Comparison of ENCODE assay signal across 20 mouse cellular contexts in the genomic region with DNA sequence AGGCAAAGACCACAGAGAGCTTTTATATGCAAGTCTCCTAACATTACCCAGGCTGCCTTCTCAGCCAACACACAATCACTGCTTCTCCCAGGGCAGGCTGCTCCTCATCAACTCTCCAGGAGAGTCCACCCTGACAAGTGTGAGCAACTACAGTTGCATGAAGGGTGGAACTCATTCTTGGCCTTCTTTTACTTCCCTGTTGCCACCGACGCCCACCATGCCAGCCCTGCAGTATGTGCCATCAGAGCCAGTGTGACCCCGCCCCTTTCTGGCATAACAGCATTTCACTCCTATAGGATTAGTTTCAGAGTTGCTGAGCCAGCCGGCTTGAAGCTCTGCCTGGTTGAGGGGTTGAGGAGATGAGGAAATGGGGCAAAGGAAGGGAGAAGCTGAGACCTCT.
"Had no signal": no experiment of that assay in that cellular context is flagged by ENCODE, and none has a peak within 500 bp of the region (broad histone marks: within the 10 kb centered on the region; RNA-seq: fewer than 3 reads in every experiment).

No protein-coding gene starts in this region.

- H3K27ac ChIP-seq: kidney, embryonic 15.5 days; limb, embryonic 12.5 days; liver, embryonic 12.5 days; liver, embryonic 15.5 days; stomach, embryonic 15.5 days had no signal

- H3K9ac ChIP-seq: kidney, embryonic 15.5 days; limb, embryonic 12.5 days; liver, embryonic 12.5 days; liver, embryonic 15.5 days; stomach, embryonic 15.5 days had no signal

- H3K4me2 ChIP-seq: kidney, embryonic 15.5 days; limb, embryonic 12.5 days; liver, embryonic 12.5 days; liver, embryonic 15.5 days; midbrain, embryonic 11.5 days; stomach, embryonic 15.5 days had no signal

- ATAC-seq: intestine, postnatal 0 days; liver, embryonic 12.5 days had no signal

- H3K27me3 ChIP-seq: kidney, embryonic 15.5 days; limb, embryonic 12.5 days; liver, embryonic 12.5 days; liver, embryonic 15.5 days; stomach, embryonic 15.5 days had no signal

- H3K4me1 ChIP-seq: liver, embryonic 12.5 days; liver, embryonic 15.5 days; stomach, embryonic 15.5 days had no signal

- H3K4me3 ChIP-seq: kidney, embryonic 15.5 days; limb, embryonic 12.5 days; liver, embryonic 12.5 days; liver, embryonic 15.5 days; stomach, embryonic 15.5 days had no signal

- H3K9me3 ChIP-seq: limb, embryonic 12.5 days; liver, embryonic 12.5 days; liver, embryonic 15.5 days; stomach, embryonic 15.5 days had no signal

- DNase-seq: kidney, adult 2 months; kidney, postnatal 10 days; kidney, postnatal 36 days; liver; lung, adult 2 months; lung, postnatal 14 days; lung, postnatal 4 days; midbrain, embryonic 14.5 days; right cerebral cortex, postnatal 25 days; spleen, adult 18-20 months; thymus, adult 2 months; thymus, postnatal 14 days; thymus, postnatal 4 days had no signal
